Mouse (Mus musculus): ENCODE data around the gene Apba3.

- TF ChIP-seq GATA1 (IDR thresholded peaks at IDR 0.05; ENCODE audit: low read length) (no peak), TAL1 (IDR thresholded peaks at IDR 0.05; ENCODE audit: low read length) (no peak)
Measured at GRCm38 (mm10) chr10:81217964-81218363, 48.8 kb upstream of the Apba3 start.

Measured in erythroblast, embryonic 14.5 days (primary cell).